Mouse (Mus musculus) liver, embryonic 12.5 days (tissue): ENCODE data around the gene Palld. TPM values are rescaled to one million over a fixed set of nuclear protein-coding genes. Genes with fewer than 3 reads are reported as not detected.

Experiments
- polyA plus RNA-seq: library from polyadenylated mRNA; unstranded; fragments of >200 nt; fragmentation: Nextera tagmentation; extraction: Ambion mirVana; gene quantifications from 2 replicates; pipeline ENCODE4 v1.2.1, GENCODE M21; 2016

Palld gene
- polyA plus RNA-seq, 1 experiment from 2014 or later = 8.4 TPM

Other genes with a start within 250 kb of the Palld start
- gene Ddx60, start 25.4 kb upstream of the Palld start, polyA plus RNA-seq = 0.30 and 0.37 TPM in 2 replicates
- gene Anxa10, start 220.5 kb upstream of the Palld start, polyA plus RNA-seq = not detected in 2 replicates